Mouse (Mus musculus) urinary bladder, postnatal 36 days (tissue): ENCODE measurements at regions not wholly inside any gene's neighbourhood (a gene's known extent, or its start where the extent isn't known, plus 50 kb on each side); places are given as distances from the start of the nearest gene placed in this dataset.

Experiments used
- DNase-seq, 2 experiments: peaks; one replicate each; pipeline ENCODE4 v3.0.0; 2022; ENCODE audit warnings: low spot score in 2 of 2, mixed read lengths in 1 of 2

GRCm38 (mm10) chr2:101206637-101207036, 417.9 kb upstream of the Rag2 start:
- no peak for DNase-seq

DNA sequence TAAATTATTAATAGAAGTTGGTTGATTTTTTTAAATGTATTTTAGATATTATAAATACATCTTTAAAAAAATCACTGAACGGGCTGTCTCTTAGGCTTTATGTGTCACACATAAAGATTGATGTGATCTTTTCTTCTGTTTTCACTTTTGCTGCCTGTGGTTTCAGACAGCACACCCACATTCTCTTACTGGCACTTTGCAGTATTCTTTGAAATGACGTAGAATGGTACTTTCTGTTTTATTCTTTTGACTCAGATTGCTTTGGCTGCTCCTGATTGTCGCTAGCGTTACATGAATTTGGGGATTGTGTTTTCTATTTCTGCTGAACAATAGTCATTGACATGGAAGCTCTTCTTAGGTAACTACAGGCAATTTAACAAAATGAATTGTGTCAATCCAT, 415.4 kb upstream of the Rag2 start:
- DNase-seq: no peak

DNA sequence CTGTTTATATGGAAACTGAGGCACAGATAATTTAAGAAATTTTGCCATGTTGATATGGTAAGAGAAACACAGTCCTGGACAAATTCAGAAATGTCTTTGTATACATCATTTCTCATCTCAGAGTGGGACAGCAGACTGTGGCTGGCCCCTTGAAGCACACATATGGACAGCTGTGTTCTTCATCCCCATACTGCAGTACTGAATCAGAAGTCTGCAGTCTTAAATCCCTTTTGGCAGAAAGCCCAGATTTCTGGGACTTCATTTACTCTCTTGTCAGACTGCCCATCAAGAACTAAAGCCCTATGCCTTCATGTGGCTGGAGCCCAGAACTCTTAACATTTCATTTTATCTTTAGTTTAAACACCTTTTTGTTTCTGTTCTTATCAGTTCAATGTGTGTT, 403.8 kb upstream of the Rag2 start:
- no peak for DNase-seq

DNA sequence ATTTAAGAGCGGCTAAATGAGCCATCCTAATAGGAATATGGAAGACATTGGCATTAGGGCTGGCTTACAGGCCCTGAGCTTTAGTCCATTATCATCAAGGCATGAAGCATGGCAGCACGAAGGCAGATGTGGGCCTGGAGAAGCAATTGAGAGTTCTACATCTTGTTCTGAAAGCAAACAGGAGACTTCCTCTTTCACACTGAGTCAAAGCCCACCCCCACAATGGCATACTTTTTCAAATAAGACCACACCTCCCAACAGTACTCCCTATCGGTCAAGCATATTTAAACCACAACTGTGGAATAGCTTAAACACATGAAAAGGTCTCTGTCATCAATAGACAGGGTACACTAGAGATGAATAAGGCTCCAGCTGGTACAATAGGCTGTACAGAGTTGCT, 381.5 kb upstream of the Rag2 start:
- no peak for DNase-seq

GRCm38 (mm10) chr2:101247133-101247532, 377.4 kb upstream of the Rag2 start:
- DNase-seq: no peak

DNA sequence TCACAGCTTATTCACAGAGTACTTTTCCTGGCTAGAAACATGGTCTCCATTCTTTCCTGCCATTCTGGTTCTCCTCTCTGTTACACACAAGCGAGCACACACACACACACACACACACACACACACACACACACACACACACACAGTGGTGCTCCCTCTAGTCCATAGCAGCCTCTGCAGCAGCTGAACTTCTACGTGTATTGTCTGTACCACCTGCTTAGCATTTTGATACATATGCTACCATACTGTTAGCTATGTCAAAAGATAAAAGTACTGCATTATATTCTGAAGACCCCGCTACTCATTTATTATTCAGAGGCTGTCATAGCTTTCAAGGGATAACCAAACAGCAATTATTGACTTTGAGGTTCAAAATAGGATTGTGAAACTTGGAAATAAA, 372.3 kb upstream of the Rag2 start:
- no peak for DNase-seq

DNA sequence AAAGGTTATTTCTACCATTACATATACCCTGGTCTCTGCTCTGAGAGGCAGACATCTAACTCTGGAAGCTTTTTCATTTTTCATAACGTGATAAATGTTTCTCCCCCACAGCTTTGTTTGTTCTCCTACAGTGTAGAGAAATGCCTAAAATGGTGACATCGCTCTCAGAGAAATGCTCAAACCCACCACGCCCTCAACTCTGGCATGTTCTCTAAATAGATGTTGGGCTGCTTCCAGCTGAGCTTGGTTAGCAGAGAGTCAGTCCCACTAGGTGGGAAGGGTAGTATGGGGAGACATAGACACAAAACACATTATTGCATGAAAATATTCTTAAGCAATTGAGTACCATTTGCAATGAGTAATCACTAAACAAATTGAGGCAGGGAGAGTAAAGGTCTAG, 368.1 kb upstream of the Rag2 start:
- no peak for DNase-seq

- no peak for DNase-seq
These were observed 360.6 kb upstream of the Rag2 start for GRCm38 (mm10) chr2:101263934-101264333.

GRCm38 (mm10) chr2:101266685-101267374, 357.7 kb upstream of the Rag2 start:
- no peak for DNase-seq

DNA sequence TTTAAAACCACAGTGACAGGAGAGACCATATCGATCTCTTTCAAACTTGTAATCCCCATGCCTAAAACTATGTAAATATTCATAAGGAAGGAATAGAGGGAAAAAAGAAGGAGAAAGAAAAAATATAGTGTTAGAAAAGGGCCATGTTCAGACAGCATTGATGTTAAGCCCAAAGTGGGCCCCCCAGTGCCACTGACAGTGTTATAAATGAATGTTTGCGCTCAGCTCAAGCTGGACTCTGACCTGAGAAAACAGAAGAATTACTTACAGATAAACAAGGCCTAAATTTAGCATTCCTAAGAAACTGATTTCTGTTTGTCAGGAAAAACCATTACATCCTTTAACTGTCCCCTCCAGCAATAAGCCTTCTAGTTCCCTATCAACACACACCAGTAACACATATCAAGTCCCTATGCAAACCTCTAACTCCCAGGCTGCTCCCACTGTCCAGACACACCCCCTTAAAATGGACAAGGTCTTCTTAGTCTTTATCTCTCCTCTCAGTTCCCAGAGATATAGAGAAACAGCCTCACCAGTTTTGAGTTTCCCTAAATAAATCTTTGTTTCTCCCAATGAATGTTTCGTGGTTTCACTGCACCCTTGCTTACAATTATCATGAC, 350.4 kb upstream of the Rag2 start:
- no peak for DNase-seq

DNA sequence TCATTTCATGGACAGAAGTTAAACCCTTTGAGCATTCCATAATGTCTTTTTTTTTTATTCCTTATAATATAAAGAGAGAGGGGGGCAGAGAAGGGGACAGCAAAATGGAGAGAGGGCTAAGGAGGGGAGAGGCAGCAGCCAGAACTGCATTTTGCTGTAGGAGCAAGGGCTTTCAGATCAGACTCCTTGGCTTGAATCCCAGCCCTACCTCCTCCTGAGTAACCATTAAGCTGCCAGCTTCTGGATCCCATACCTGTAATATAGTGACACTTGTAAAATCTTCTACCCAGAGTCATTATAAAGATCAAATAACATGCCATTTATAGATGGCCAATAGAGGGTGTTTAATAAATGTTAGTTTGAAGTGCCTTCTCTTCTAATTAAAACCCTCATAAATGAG, 339.6 kb upstream of the Rag2 start:
- DNase-seq: no peak

DNA sequence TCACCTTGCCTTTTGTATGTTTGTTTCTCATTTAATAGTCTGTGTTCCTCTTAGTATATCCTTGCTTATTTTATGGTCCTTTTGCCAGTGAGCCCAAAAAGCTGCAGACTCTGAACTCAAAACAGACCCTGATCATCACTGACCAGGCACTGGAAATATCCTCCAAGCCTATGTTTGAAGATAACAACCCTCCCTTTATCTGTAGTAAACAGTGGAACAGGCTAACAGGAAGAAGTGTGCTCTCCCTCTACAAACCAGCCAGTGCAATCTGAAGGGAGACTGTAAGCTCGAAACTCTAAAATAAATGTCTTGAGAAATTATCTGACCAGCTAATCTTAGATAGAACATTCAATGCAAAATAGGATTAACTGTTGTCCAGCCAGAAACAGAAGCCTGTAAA, 336.4 kb upstream of the Rag2 start:
- DNase-seq: no peak

DNA sequence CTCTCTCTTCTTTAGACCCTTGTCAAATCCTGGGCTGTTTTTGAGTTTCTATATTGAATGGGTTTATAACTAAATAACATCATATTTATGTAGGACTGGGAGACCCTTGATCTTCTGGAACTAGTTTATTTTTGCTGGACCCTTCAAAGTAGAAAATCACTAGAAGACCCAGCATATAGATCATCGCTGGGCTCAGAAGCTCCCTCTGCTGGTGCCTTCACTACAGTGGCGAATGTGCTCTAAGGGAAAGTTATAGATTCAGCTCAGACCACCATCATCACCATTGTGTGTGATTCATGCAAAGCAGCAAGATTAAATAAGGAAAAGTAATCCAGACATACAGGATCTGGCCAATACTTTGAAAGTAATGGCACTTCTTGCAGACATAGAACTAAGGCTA, 335.4 kb upstream of the Rag2 start:
- DNase-seq: no peak

DNA sequence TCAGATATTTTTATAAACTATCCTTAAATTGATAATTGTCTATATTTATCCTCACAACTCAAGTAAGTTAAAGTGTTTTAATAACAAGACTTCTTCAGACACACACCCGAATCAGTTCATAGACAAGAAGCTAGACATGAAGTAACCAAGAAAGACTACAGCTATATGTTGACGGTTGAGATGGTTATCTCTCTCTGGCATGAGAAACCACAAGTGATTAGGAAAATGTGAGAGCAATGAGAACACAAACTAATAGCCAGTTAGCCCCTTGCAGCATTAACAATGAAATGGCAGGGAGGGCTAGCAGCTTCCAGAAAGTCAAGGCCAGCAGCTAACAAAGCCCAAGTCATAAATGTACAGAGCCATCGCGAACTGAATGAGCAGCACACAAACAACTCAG, 333.8 kb upstream of the Rag2 start:
- no peak for DNase-seq

- DNase-seq: no peak
These were observed 328.7 kb upstream of the Rag2 start for GRCm38 (mm10) chr2:101295678-101296368.

DNA sequence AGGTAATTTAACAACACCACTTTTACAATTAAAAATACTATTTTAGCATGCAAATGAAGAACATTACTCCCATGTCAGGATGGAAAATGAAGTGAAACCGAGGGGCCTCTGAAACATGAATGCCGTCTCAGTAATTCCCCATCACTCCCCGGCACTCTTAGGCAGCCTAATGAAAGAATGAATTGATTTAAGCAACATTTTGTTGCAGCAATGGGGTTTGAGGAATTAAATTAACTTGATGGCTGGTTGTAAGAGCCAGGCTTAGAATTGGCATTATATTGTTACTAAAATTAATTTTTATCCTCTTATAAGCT, 328.2 kb upstream of the Rag2 start:
- no peak for DNase-seq

GRCm38 (mm10) chr2:101296778-101297177, 327.7 kb upstream of the Rag2 start:
- DNase-seq: no peak

DNA sequence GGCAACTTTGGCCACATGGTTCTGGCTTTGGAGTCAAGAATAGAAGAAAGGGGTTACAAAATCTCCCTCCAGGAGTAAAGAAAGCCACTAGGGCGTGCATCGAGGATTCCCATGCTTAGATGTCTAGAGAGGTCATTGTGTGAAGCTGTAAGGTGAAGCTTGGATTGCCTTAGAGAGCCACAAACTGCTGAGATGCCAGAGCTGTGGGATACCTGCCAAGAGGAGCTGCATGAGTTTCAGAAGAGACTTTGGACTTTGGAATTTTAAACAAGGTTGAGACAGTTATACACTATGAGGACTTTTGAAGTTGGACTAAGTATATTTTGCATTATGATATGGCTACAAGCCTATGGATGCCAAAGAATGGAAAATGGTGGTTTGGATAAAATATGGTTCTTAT, 325.4 kb upstream of the Rag2 start:
- no peak for DNase-seq

GRCm38 (mm10) chr2:101300106-101300505, 324.4 kb upstream of the Rag2 start:
- DNase-seq: no peak

DNA sequence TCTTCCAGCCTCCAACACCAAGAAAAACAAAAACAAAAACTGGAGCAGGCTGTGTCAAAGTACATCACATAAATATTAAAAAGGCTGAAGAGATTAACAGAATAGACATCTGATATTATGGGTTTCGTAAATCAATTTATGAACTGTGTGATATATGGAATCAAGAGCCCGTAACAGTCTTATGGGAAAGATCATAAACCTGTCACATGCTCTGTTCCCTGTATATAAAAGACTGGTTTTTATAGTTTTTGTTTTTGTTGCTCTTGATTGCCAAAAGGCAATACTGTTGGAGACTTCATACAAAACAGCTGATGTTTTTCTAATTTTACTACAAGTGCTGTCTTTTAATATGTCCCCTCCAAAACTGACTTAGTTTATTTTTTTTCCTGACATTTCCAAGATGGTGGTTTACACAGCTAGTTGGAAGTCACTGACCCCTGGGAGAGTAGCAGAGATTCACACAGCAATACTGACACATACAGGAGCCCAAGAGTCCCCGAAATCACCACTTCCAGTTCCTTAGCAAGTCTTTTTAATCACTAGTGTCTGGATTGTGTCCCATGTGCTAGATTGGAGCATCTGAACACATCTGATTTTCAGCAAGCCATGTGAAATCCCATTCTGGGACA, 303.1 kb upstream of the Rag2 start:
- no peak for DNase-seq

- DNase-seq: no peak
These were observed 267.8 kb upstream of the Rag2 start for GRCm38 (mm10) chr2:101356709-101357108.

- no peak for DNase-seq
These were observed 260.3 kb upstream of the Rag2 start for GRCm38 (mm10) chr2:101364256-101364655.

DNA sequence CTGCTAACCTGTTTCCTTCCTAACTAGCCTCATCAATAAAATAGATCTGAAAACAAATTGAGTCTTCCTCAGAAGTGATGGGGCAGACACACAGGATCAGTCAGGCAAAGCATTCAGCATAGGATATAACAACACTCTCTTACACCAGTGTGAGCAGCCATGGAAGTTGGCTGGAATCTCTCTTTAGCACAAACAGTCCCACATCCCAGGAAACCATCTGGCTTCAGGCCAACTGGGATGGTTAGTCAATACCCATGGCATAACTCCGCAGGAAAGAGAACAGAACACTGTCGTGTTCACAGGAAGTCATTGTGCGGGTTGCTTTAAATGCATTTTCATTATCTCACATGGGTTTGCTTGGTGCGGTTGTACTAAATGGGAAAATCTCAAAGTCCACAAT, 256.2 kb upstream of the Rag2 start:
- no peak for DNase-seq
